Mouse (Mus musculus) G1E (cell line): Measurements from ENCODE around the gene Tnfrsf4. TPM values are rescaled to one million over a fixed set of nuclear protein-coding genes. Genes with fewer than 3 reads are reported as not detected.

Experiments used
- ATAC-seq: 2 replicates; pipeline ENCODE4 v1.8.0; 2016; ENCODE audit warnings: mild to moderate bottlenecking; ENCODE audit not compliant: insufficient number of reproducible peaks, poor library complexity, low FRiP score, severe bottlenecking; ENCODE audit errors: extremely low read depth
- DNase-seq: peaks from one replicate; pipeline ENCODE4 v3.0.0; 2012; ENCODE audit warnings: low spot score
- H3K27me3 ChIP-seq: 2 replicates; pipeline ENCODE4 v1.6.1; 2012; ENCODE audit warnings: mild to moderate bottlenecking, low read length, inconsistent platforms; ENCODE audit not compliant: insufficient read depth
- H3K36me3 ChIP-seq: replicated peaks from 2 replicates; pipeline ENCODE3; 2012; ENCODE audit warnings: mild to moderate bottlenecking, inconsistent platforms
- H3K4me1 ChIP-seq: 2 replicates; pipeline ENCODE4 v1.6.1; 2012; ENCODE audit warnings: low read depth, low read length, inconsistent platforms, mixed read lengths; ENCODE audit not compliant: insufficient read depth
- H3K4me3 ChIP-seq: 2 replicates; pipeline ENCODE4 v1.5.1; 2012; ENCODE audit warnings: low read depth, mild to moderate bottlenecking, inconsistent platforms, low read length, moderate library complexity, mixed read lengths
- H3K9me3 ChIP-seq: replicated peaks from 2 replicates; pipeline ENCODE4 v1.6.1; 2012; ENCODE audit warnings: inconsistent platforms
- CTCF ChIP-seq: IDR thresholded peaks from 2 replicates; pipeline ENCODE4 v1.5.1; 2012; ENCODE audit warnings: low read depth, low read length, inconsistent platforms, mixed read lengths
- GATA1 ChIP-seq: IDR thresholded peaks from 2 replicates; pipeline ENCODE4 v1.6.1; 2012; ENCODE audit warnings: borderline replicate concordance, low read length, inconsistent platforms, mixed read lengths
- GATA2 ChIP-seq: IDR thresholded peaks from 2 replicates; pipeline ENCODE4 v1.6.1; 2012; ENCODE audit warnings: low read depth, low read length, inconsistent platforms, borderline replicate concordance
- POLR2AphosphoS5 ChIP-seq: IDR thresholded peaks from 2 replicates; pipeline ENCODE4 v1.6.1; 2012; ENCODE audit warnings: low read depth, low read length, inconsistent platforms; ENCODE audit not compliant: insufficient replicate concordance
- TAL1 ChIP-seq: conservative IDR thresholded peaks from 2 replicates; pipeline ENCODE4 v1.6.1; 2012; ENCODE audit warnings: low read depth, low read length, inconsistent platforms, mixed read lengths
- polyA plus RNA-seq: library from polyadenylated mRNA; stranded (reverse); fragments of >175 nt; gene quantifications from 2 replicates; pipeline ENCODE4 v1.2.3, GENCODE M21; 2012
- total RNA-seq, 2 experiments: library from RNA; stranded (forward) in 1 of 2; stranded (reverse) in 1 of 2; fragments of 200-1000 nt in 1 of 2; fragments of >200 nt in 1 of 2; fragmentation: Nextera tagmentation in 1 of 2; gene quantifications; 2 replicates each; pipeline ENCODE4 v1.2.3; 2014 to 2017

The Tnfrsf4 gene
- total and polyA plus RNA-seq, 3 experiments: 1.1 to 3.1 (median 2.3) TPM

DNA sequence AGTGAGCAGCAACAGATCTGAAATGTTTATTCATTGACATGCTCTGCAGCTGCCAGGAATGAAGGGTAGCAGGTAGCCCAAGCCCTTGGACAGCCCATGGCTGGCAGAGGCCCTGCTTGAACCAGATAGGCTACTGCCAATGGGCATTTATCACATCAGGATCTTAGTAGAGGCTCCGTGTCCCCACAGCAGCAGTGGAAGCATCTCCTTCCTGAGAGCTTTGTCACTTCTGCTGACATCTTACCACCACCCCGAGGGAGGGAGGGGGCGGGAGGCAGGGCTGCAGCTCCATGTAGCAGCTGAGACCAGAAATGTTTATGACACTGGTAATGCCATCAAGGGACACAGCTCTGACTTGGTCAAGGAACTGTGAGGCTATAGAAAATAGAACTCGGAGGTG is 19.2 kb downstream of the Tnfrsf4 start:
- ATAC-seq (no peak), DNase-seq (no peak)
- H3K4me3 ChIP-seq: no peak overlapping the region
- TF ChIP-seq POLR2AphosphoS5: no peak
- TF ChIP-seq GATA1: no peak
- no peak for TF ChIP-seq TAL1
- TF ChIP-seq CTCF: no peak
- TF ChIP-seq GATA2: no peak
- no peaks in the 10 kb centered on the region for H3K9me3 ChIP-seq
- peaks cover 15% of the 10 kb centered on the region for H3K4me1 ChIP-seq
- H3K36me3 ChIP-seq: no peaks in the 10 kb centered on the region
- H3K27me3 ChIP-seq: peaks cover 30% of the 10 kb centered on the region

DNA sequence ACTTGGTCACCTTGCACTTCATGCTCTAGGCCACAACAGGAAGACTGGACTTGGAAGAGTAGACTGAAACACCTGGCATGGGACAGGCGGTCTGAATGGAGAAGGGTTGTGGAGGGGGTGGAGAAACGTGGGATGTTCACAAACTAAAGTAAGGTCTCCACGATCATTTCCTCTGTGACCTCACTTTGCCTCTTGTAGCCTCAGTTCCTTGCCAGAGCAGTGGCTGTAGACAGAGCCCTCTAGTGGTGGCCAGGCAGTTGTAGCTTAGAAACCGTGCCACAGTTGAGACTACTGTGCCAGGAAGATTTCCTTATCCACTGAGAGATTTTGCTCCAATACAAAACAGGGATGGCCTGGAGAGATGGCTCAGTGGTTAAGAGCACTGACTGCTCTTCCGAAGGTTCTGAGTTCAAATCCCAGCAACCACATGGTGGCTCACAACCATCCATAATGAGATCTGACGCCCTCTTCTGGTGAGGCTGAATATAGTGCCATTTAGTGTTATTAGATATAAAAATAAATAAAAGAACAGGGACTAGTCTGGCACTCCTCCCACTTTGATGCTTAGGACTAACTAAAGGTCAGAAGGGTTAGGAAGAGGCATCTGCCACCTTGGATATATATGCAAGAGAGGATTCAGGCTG is 20.0 kb downstream of the Tnfrsf4 start:
- no peaks in the 10 kb centered on the region for H3K9me3 ChIP-seq
- no peak overlapping the region for H3K4me3 ChIP-seq
- peaks cover 15% of the 10 kb centered on the region for H3K4me1 ChIP-seq
- TF ChIP-seq CTCF (peak; percentile 38; the same call in 1 of the 2 replicates), POLR2AphosphoS5 (no peak), GATA2 (no peak), GATA1 (no peak), TAL1 (no peak)
- H3K36me3 ChIP-seq: no peaks in the 10 kb centered on the region
- DNase-seq (peak; percentile 21), ATAC-seq (peak; percentile 34; the same call in 1 of the 2 replicates)
- peaks cover 30% of the 10 kb centered on the region for H3K27me3 ChIP-seq

GRCm38 (mm10) chr4:156034301-156034700 is 20.7 kb downstream of the Tnfrsf4 start:
- TF ChIP-seq GATA2: no peak
- TF ChIP-seq TAL1: no peak
- no peak for TF ChIP-seq CTCF
- no peak for TF ChIP-seq POLR2AphosphoS5
- no peak for TF ChIP-seq GATA1
- H3K27me3 ChIP-seq: peaks cover 30% of the 10 kb centered on the region
- no peak overlapping the region for H3K4me3 ChIP-seq
- ATAC-seq: no peak
- H3K9me3 ChIP-seq: no peaks in the 10 kb centered on the region
- peaks cover 15% of the 10 kb centered on the region for H3K4me1 ChIP-seq
- H3K36me3 ChIP-seq: no peaks in the 10 kb centered on the region
- DNase-seq: no peak

GRCm38 (mm10) chr4:156034901-156035300 is 21.3 kb downstream of the Tnfrsf4 start:
- no peak for DNase-seq
- no peaks in the 10 kb centered on the region for H3K36me3 ChIP-seq
- TF ChIP-seq GATA2: no peak
- no peak for TF ChIP-seq POLR2AphosphoS5
- no peak for TF ChIP-seq CTCF
- TF ChIP-seq GATA1: no peak
- no peak for TF ChIP-seq TAL1
- no peaks in the 10 kb centered on the region for H3K9me3 ChIP-seq
- no peak overlapping the region for H3K4me3 ChIP-seq
- peaks cover 15% of the 10 kb centered on the region for H3K4me1 ChIP-seq
- no peak for ATAC-seq
- peaks cover 30% of the 10 kb centered on the region for H3K27me3 ChIP-seq

DNA sequence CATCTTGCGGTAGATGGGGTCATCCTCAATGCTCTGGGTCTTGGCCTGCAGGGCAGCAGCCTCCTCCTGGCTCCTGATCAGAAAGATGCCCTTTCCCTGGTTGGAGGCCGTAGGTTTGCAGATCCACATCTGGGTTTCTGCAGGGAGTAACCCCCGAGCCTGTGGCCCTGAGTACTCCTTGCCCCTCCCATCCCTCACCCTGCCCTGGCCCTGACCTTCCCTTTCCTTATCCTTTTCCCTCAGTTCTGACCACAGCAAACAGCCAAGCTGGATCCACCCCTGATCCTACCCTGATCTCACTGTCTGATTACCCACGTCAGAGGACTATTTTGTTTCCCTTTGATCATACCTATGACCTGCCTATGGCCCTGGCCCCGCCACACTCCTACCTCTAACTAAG is 31.1 kb downstream of the Tnfrsf4 start:
- H3K27me3 ChIP-seq: peaks cover 19% of the 10 kb centered on the region
- ATAC-seq (no peak), DNase-seq (no peak)
- no peaks in the 10 kb centered on the region; the same call in 1 of the 2 replicates for H3K4me1 ChIP-seq
- H3K9me3 ChIP-seq: no peaks in the 10 kb centered on the region
- no peak overlapping the region for H3K4me3 ChIP-seq
- no peaks in the 10 kb centered on the region for H3K36me3 ChIP-seq
- no peak for TF ChIP-seq POLR2AphosphoS5
- no peak for TF ChIP-seq GATA2
- no peak for TF ChIP-seq CTCF

DNA sequence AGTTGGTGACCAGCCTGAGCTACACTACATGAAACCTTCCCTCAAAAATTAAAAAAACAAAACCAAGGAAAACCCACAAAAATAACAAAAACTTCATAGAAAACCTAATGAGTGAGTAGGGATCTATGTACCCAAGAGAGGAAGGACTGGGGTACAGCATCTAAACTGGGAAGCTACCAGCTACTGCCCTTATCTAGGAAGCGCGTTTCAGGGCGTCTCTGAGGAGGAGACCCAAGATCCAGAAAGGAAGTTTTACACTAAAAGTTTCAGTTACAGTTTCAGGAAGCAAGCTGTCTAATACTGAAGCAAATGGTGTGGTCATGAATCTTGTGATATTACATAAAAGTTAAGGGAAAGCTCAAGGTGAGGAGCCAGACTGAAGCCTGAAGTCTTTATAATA is 36.1 kb downstream of the Tnfrsf4 start:
- H3K4me1 ChIP-seq: no peaks in the 10 kb centered on the region
- ATAC-seq (no peak), DNase-seq (no peak)
- no peaks in the 10 kb centered on the region for H3K36me3 ChIP-seq
- H3K4me3 ChIP-seq: no peak overlapping the region
- TF ChIP-seq POLR2AphosphoS5 (no peak), TAL1 (no peak), CTCF (no peak), GATA2 (no peak), GATA1 (no peak)
- no peaks in the 10 kb centered on the region for H3K9me3 ChIP-seq
- peaks cover 11% of the 10 kb centered on the region; the same call in 1 of the 2 replicates for H3K27me3 ChIP-seq
